Mouse (Mus musculus) intestine, embryonic 14.5 days (tissue): ENCODE results near the gene Fcer2a. TPM values are rescaled to one million over a fixed set of nuclear protein-coding genes. Genes with fewer than 3 reads are reported as not detected.

Source experiments
- ATAC-seq: fragments of 200-750 bp; cut with Nextera tagmentation; replicated peaks from 2 replicates; pipeline ENCODE4 v1.8.0; 2017; ENCODE audit warnings: low read depth, moderate number of reproducible peaks, moderate TSS enrichment, moderate library complexity; ENCODE audit not compliant: low FRiP score, low TSS enrichment
- DNase-seq: peaks from one replicate; pipeline ENCODE4 v3.0.0-alpha.2; 2018; ENCODE audit warnings: low spot score
- H3K27ac ChIP-seq: fragments of 300-500 bp; sonication (generic); 2 replicates; pipeline ENCODE4 v1.5.1; 2014; ENCODE audit warnings: low read depth, mild to moderate bottlenecking, control low read depth
- H3K27me3 ChIP-seq: fragments of 300-500 bp; sonication (generic); replicated peaks from 2 replicates; pipeline ENCODE4 v1.6.1; 2014; ENCODE audit warnings: low read length, control low read depth; ENCODE audit not compliant: control insufficient read depth, insufficient read depth
- H3K36me3 ChIP-seq: fragments of 300-500 bp; sonication (generic); 2 replicates; pipeline ENCODE4 v1.6.1; 2014; ENCODE audit warnings: low read length, control low read depth; ENCODE audit not compliant: control insufficient read depth, insufficient read depth
- H3K4me1 ChIP-seq: fragments of 300-500 bp; sonication (generic); replicated peaks from 2 replicates; pipeline ENCODE4 v1.6.1; 2014; ENCODE audit warnings: low read length, control low read depth, mixed read lengths; ENCODE audit not compliant: control insufficient read depth, insufficient read depth
- H3K4me2 ChIP-seq: fragments of 300-500 bp; sonication (generic); 2 replicates; pipeline ENCODE4 v1.6.1; 2014; ENCODE audit warnings: low read length
- H3K4me3 ChIP-seq: fragments of 300-500 bp; sonication (generic); 2 replicates; pipeline ENCODE4 v1.5.1; 2014; ENCODE audit warnings: low read depth, low read length, control low read depth, mixed read lengths
- H3K9ac ChIP-seq: fragments of 300-500 bp; sonication (generic); 2 replicates; pipeline ENCODE4 v1.6.1; 2014; ENCODE audit warnings: mild to moderate bottlenecking, low read length
- H3K9me3 ChIP-seq: fragments of 300-500 bp; sonication (generic); 2 replicates; pipeline ENCODE4 v1.6.1; 2016; ENCODE audit warnings: low read length, control low read depth; ENCODE audit not compliant: control insufficient read depth
- WGBS: fragments of 180-500 bp; shearing (Covaris S2); extraction: QIAGEN DNeasy Blood & Tissue Kit; methylation state at CpG from one replicate; pipeline ENCODE4 v1.1.7; 2014; 5-methylcytosine and 5-hydroxymethylcytosine counted together
- polyA plus RNA-seq: library from polyadenylated mRNA; unstranded; fragments of >200 nt; fragmentation: Nextera tagmentation; extraction: Ambion mirVana; gene quantifications from 2 replicates; pipeline ENCODE4 v1.2.1, GENCODE M21; 2014

Fcer2a gene
- 0.08 and 0.11 TPM in 2 replicates for polyA plus RNA-seq

- 81% methylated on average over 3 of the region's 3 CpGs for WGBS
- Histone ChIP-seq H3K27me3 (0 out of 2 replicates have a peak, but pooled peaks cover 2% of the 10 kb centered on the region), H3K9me3 (no peaks in the 10 kb centered on the region), H3K9ac (no peak within 1 kb of the TSS), H3K27ac (no peak within 1 kb of the TSS), H3K36me3 (no peaks in the 10 kb centered on the region), H3K4me2 (no peak within 1 kb of the TSS), H3K4me1 (no peaks in the 10 kb centered on the region), H3K4me3 (no peak within 1 kb of the TSS)
- ATAC-seq = no peak
- DNase-seq = no peak
These were observed at the start of gene Fcer2a for GRCm38 (mm10) chr8:3694121-3694520. TSS of gene Fcer2a (minus strand) at chr8:3694175.

- no peaks in the 10 kb centered on the region for H3K27me3 ChIP-seq
- no peak overlapping the region for H3K9ac ChIP-seq
- no peak overlapping the region for H3K4me3 ChIP-seq
- H3K36me3 ChIP-seq = no peaks in the 10 kb centered on the region
- no peak overlapping the region for H3K4me2 ChIP-seq
- no peak overlapping the region for H3K27ac ChIP-seq
- no peak for ATAC-seq
- DNase-seq = no peak
- 88% methylated on average over 2 of the region's 2 CpGs for WGBS
- H3K4me1 ChIP-seq = no peaks in the 10 kb centered on the region
- no peaks in the 10 kb centered on the region for H3K9me3 ChIP-seq
These were observed 43.0 kb upstream of the Fcer2a start for GRCm38 (mm10) chr8:3736947-3737346.

- Histone ChIP-seq H3K4me1 (no peaks in the 10 kb centered on the region), H3K4me3 (no peak overlapping the region), H3K27ac (no peak overlapping the region), H3K4me2 (no peak overlapping the region), H3K36me3 (no peaks in the 10 kb centered on the region), H3K27me3 (no peaks in the 10 kb centered on the region), H3K9me3 (no peaks in the 10 kb centered on the region), H3K9ac (no peak overlapping the region)
- ATAC-seq (no peak), DNase-seq (no peak)
- 94% methylated on average over 2 of the region's 2 CpGs for WGBS
These were observed 41.6 kb upstream of the Fcer2a start for GRCm38 (mm10) chr8:3735599-3735998.

- no peak for DNase-seq
- no peaks in the 10 kb centered on the region for H3K36me3 ChIP-seq
- no peaks in the 10 kb centered on the region for H3K9me3 ChIP-seq
- H3K27ac ChIP-seq = no peak overlapping the region
- H3K4me2 ChIP-seq = no peak overlapping the region
- H3K4me1 ChIP-seq = no peaks in the 10 kb centered on the region
- no peak overlapping the region for H3K9ac ChIP-seq
- WGBS = 64% methylated on average over 1 of the region's 1 CpGs
- H3K4me3 ChIP-seq = no peak overlapping the region
- no peak for ATAC-seq
- H3K27me3 ChIP-seq = no peaks in the 10 kb centered on the region
These were observed 40.1 kb upstream of the Fcer2a start for GRCm38 (mm10) chr8:3734084-3734483.

GRCm38 (mm10) chr8:3721041-3721440, 27.1 kb upstream of the Fcer2a start:
- H3K36me3 ChIP-seq = no peaks in the 10 kb centered on the region
- DNase-seq (no peak), ATAC-seq (no peak)
- H3K9ac ChIP-seq = no peak overlapping the region
- no peaks in the 10 kb centered on the region for H3K4me1 ChIP-seq
- H3K27ac ChIP-seq = no peak overlapping the region
- WGBS = 40% methylated on average over 1 of the region's 1 CpGs
- no peaks in the 10 kb centered on the region for H3K9me3 ChIP-seq
- H3K4me2 ChIP-seq = no peak overlapping the region
- H3K27me3 ChIP-seq = no peaks in the 10 kb centered on the region
- H3K4me3 ChIP-seq = no peak overlapping the region

GRCm38 (mm10) chr8:3720551-3720950, 26.6 kb upstream of the Fcer2a start, which contains the start of gene Clec4g:
TSS of gene Clec4g (minus strand) at chr8:3720651.
- Histone ChIP-seq H3K4me2 (no peak within 1 kb of the TSS), H3K4me1 (no peaks in the 10 kb centered on the region), H3K4me3 (no peak within 1 kb of the TSS), H3K27me3 (no peaks in the 10 kb centered on the region), H3K9ac (no peak within 1 kb of the TSS), H3K9me3 (no peaks in the 10 kb centered on the region), H3K36me3 (no peaks in the 10 kb centered on the region), H3K27ac (no peak within 1 kb of the TSS)
- no peak for DNase-seq
- ATAC-seq = no peak
- 73% methylated on average over 5 of the region's 5 CpGs for WGBS

GRCm38 (mm10) chr8:3718559-3718958, 24.6 kb upstream of the Fcer2a start:
- DNase-seq (peak; percentile 80), ATAC-seq (no peak; the same call in 1 of the 2 replicates)
- Histone ChIP-seq H3K4me1 (no peaks in the 10 kb centered on the region), H3K27me3 (no peaks in the 10 kb centered on the region), H3K4me2 (no peak overlapping the region), H3K9ac (no peak overlapping the region), H3K27ac (no peak overlapping the region), H3K4me3 (no peak overlapping the region), H3K9me3 (no peaks in the 10 kb centered on the region), H3K36me3 (no peaks in the 10 kb centered on the region)
- 13% methylated on average over 14 of the region's 14 CpGs for WGBS

- Histone ChIP-seq H3K27ac (no peak overlapping the region), H3K27me3 (no peaks in the 10 kb centered on the region), H3K9me3 (no peaks in the 10 kb centered on the region), H3K36me3 (no peaks in the 10 kb centered on the region), H3K9ac (no peak overlapping the region), H3K4me3 (no peak overlapping the region), H3K4me2 (no peak overlapping the region), H3K4me1 (no peaks in the 10 kb centered on the region)
- no peak for DNase-seq
- 57% methylated on average over 12 of the region's 12 CpGs for WGBS
- ATAC-seq = no peak
These were observed 23.5 kb upstream of the Fcer2a start for GRCm38 (mm10) chr8:3717321-3717954.

GRCm38 (mm10) chr8:3711646-3712045, 17.7 kb upstream of the Fcer2a start:
- WGBS = 50% methylated on average over 2 of the region's 2 CpGs
- ATAC-seq (no peak), DNase-seq (no peak)
- no peak overlapping the region for H3K27ac ChIP-seq
- no peak overlapping the region for H3K4me2 ChIP-seq
- no peaks in the 10 kb centered on the region for H3K4me1 ChIP-seq
- H3K9ac ChIP-seq = no peak overlapping the region
- H3K4me3 ChIP-seq = no peak overlapping the region
- no peaks in the 10 kb centered on the region for H3K27me3 ChIP-seq
- no peaks in the 10 kb centered on the region for H3K36me3 ChIP-seq
- no peaks in the 10 kb centered on the region for H3K9me3 ChIP-seq
